Mouse (Mus musculus): ENCODE data around the gene Fars2.
"Not testable (repeated sequence)": the region's sequence is repeated elsewhere in the genome, so short reads cannot be mapped to it uniquely, and the experiment has no call there.

Fars2 gene

GRCm38 (mm10) chr13:36140247-36141016 is 23.2 kb downstream of the Fars2 start:
- DNase-seq (ENCODE audit: low spot score), result no peak

- DNase-seq (ENCODE audit: low spot score), result no peak
Observed at GRCm38 (mm10) chr13:36145601-36146000, 28.4 kb downstream of the Fars2 start.

GRCm38 (mm10) chr13:36149175-36149939 is 32.1 kb downstream of the Fars2 start:
- DNase-seq (ENCODE audit: low spot score), result no peak

- no peak for DNase-seq (ENCODE audit: low spot score)
Observed at GRCm38 (mm10) chr13:36150272-36150671, 33.1 kb downstream of the Fars2 start.

GRCm38 (mm10) chr13:36152728-36153498 is 35.7 kb downstream of the Fars2 start:
- no peak for DNase-seq (ENCODE audit: low spot score)

- DNase-seq (ENCODE audit: low spot score), result no peak
Observed at GRCm38 (mm10) chr13:36156340-36156931, 39.2 kb downstream of the Fars2 start.

- DNase-seq (ENCODE audit: low spot score), result no peak
Observed at GRCm38 (mm10) chr13:36163411-36163810, 46.2 kb downstream of the Fars2 start.

- DNase-seq (ENCODE audit: low spot score), result no peak
Observed at GRCm38 (mm10) chr13:36163898-36164297, 46.7 kb downstream of the Fars2 start.

GRCm38 (mm10) chr13:36172981-36173380 is 55.8 kb downstream of the Fars2 start:
- not testable (repeated sequence) for DNase-seq (ENCODE audit: low spot score)

- no peak for DNase-seq (ENCODE audit: low spot score)
Observed at GRCm38 (mm10) chr13:36174101-36174500, 56.9 kb downstream of the Fars2 start.

- no peak for DNase-seq (ENCODE audit: low spot score)
Observed at GRCm38 (mm10) chr13:36174772-36175171, 57.6 kb downstream of the Fars2 start.

- DNase-seq (ENCODE audit: low spot score), result no peak
Observed at GRCm38 (mm10) chr13:36181231-36181630, 64.0 kb downstream of the Fars2 start.

- DNase-seq (ENCODE audit: low spot score), result no peak
Observed at GRCm38 (mm10) chr13:36190577-36190976, 73.4 kb downstream of the Fars2 start.

GRCm38 (mm10) chr13:36193484-36194113 is 76.4 kb downstream of the Fars2 start:
- DNase-seq (ENCODE audit: low spot score), result no peak

GRCm38 (mm10) chr13:36199288-36199687 is 82.1 kb downstream of the Fars2 start:
- DNase-seq (ENCODE audit: low spot score), result no peak

GRCm38 (mm10) chr13:36200453-36200852 is 83.2 kb downstream of the Fars2 start:
- no peak for DNase-seq (ENCODE audit: low spot score)

- no peak for DNase-seq (ENCODE audit: low spot score)
Observed at GRCm38 (mm10) chr13:36202496-36202895, 85.3 kb downstream of the Fars2 start.

- DNase-seq (ENCODE audit: low spot score), result no peak
Observed at GRCm38 (mm10) chr13:36203014-36203413, 85.8 kb downstream of the Fars2 start.

- DNase-seq (ENCODE audit: low spot score), result no peak
Observed at GRCm38 (mm10) chr13:36204320-36204719, 87.1 kb downstream of the Fars2 start.

- DNase-seq (ENCODE audit: low spot score), result no peak
Observed at GRCm38 (mm10) chr13:36210965-36211364, 93.8 kb downstream of the Fars2 start.

GRCm38 (mm10) chr13:36214056-36214455 is 96.8 kb downstream of the Fars2 start:
- DNase-seq (ENCODE audit: low spot score), result no peak

- no peak for DNase-seq (ENCODE audit: low spot score)
Observed at GRCm38 (mm10) chr13:36216005-36216404, 98.8 kb downstream of the Fars2 start.

Data from ovary, postnatal 10 days (tissue).